Mouse (Mus musculus) cerebellum, postnatal 4 days (tissue): ENCODE results near the gene Entr1.
A peak's percentile ranks its signal among the peaks of the same experiment; 100 is the strongest.
"Not testable (repeated sequence)": the region's sequence is repeated elsewhere in the genome, so short reads cannot be mapped to it uniquely, and the experiment has no call there.

Experiments
- DNase-seq, 2 experiments: peaks; one replicate each; pipeline ENCODE4 v3.0.0; 2022; ENCODE audit warnings: low spot score in 2 of 2, mixed read lengths in 1 of 2

Entr1 gene

DNA sequence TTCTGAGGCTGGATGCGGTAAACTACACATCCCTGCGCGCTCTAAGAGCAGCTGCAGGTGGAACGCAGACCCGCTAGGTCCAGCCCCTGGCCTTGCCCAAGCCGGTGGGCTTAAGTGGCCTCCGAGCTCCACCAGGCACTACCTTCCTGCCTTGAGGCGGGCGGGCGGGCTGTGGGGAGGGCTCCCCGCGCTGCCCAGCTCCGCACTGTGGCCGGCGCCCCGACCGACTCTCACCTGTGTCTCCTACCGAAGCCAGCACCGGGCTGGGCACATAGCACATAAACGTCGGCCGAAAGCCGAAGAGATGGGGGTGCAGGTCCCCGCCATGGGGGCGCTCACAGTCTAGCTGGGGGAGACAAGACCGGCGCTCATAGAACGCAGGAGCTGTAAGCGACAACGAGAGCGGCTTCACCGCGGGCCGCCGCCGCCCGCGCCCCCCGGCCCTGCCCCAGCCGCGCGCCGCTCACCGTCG is 398 bp downstream of the Entr1 start:
- DNase-seq = peak in 1 of 2 experiments; percentile 22

DNA sequence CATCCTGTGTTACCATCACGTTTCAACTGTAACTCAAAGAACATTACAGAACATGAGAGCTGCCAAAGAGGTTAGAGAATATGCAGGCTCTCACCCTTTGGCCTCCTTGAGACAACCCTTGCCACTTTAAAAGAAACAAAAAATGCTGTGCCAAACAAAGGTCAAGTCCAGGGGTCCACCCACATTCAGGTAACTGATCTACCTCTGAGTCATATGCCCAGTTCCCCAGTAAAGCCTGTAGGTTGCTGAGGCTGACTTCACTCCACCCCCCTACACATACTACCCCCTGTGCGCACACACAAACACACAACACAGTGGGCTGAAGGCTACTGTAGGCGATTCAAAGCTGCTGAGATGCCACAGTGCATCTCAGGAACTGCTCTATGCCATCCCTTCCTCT is 1.4 kb downstream of the Entr1 start:
- no peak for DNase-seq

DNA sequence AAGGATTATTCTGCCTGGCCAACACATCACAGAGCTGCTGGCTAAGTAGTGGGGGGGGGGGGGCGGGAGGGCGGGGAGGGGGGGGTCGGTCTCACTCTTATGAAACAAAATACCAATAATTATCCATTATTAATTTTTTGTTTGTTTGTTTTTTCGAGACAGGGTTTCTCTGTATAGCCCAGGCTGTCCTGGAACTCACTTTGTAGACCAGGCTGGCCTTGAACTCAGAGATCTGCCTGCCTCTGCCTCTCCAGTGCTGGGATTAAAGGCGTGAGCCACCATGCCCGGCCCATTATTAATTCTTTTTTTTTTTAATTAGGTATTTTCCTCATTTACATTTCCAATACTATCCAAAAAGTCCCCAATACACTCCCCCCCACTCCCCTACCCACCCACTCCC is 8.2 kb downstream of the Entr1 start:
- not testable (repeated sequence) for DNase-seq

DNA sequence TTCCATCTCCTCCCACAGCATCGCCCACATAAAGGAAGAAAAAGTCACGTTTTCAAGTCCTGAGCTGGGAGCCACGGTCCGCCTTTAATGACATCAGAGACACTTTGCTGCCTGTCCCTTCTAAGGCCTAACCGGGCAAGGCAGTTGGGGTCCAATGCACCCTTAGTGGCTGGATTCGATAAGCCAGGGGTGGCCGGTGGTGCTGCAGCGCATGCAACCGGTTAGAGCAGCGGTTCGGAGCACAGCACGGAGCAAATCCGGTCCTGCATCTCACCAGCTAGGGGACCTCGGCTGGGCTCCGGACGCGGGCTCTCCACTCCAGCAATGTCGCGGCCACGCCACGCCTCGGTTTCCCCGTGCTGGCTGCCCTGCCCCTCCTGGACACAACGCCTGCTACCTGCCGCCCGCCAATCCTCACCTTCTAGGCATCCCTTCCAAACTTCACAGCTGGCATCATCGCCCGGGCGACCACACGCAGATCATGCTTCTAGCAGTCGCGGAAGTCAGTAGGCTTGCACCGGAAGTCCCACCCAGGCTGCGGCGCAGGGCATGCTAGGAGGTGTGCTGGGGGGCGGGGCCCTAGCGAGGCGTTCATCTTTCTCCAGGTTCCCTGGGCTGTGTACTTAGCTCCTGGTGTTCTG is 8.9 kb downstream of the Entr1 start, which contains the start of gene Snapc4:
Snapc4 (minus strand) TSS at position 523 of the 641 bp plus-strand sequence.
- DNase-seq = peak; percentile 66 to 78

DNA sequence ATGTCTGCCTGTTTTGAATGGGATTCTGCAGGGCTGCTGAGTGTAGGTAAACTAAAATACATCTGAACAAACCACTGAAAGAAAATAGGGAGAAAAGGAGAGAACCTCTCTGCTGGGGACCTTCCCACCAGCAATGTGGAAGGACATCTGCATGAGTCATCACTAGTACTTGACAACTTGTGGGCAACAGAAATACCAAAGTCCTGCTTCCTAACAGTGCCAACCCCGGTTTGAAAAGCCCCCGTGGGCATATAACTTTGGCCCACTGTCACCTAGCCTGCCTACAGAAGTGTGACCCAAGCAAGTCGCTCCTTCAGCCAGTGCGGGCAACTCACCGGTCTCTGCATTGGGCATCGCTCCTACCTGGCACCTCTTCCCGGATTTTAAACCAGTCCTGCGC is 16.7 kb downstream of the Entr1 start:
- no peak for DNase-seq

DNA sequence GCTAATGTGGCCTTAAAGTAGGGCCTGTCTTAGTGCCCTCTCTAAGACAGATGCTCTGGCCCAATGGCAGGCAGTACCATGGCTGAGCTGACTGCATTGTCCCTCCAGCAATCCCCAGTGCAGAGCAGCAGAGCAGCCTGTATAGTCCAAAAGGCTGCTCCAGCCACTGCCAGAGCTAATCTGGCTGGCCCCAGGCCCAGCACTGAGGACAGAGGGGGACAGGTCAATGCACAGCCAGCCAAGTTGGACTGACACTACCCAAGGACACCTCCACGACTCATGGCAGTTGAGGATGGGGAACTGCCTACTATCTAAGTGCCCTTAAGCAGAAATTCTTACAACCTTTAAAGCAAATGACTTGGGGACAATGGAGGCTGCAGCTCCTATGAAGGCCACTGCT is 20.5 kb downstream of the Entr1 start:
- DNase-seq = no peak

DNA sequence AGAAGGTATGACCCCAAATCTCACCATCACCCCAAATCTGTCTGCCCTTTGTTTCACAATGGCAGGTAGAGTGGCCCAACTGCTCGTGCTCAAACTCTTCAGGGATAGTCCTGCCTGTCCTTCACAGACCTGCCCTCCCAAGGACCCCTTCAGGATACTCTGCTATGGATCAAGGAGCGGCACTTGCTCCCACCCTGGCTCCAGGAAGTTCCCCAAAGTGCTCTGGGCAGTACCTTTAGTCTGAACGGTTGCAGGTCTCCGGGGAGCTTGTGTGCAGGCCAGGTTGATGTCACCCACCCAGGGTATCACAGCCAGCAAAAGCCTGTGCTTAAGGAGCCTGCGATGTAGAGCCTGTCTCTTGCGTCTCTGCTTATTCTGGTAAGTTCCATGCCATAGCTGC is 21.2 kb downstream of the Entr1 start:
- no peak for DNase-seq

DNA sequence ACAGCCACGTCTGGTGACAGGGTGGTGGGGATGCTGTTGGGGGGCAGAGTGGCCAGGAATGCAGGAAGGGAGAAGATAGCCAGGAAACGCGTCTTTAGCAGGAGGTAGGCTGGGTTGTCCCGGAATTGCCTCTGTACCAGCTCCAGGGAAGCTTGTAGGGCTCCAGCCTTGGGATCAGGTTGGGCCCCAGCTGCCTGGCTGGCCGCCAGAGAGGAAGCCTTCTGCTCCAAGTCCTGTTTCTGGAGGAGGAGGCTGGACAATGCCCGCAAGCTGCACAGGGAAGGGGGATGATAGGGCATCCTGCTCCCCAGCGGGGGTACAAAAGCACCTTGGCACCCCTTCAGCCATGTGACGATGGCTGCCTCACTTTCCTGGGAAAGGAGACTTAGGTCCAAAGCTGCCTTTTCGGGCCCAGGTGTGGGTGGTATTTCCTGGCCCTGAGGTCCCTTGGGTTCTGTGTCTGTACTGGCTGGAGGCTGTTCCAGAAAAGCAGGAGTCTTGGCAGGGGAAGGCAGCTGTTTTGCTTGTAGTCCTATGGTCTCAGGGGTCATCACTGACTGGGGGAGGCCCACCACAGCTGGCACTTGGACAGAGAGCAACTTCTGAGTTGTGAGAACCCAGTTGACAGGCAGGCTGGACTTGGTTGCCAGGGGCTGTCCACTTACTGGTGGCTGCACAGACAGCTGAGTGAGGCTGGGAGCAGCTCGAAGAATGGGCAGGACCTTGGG is 24.2 kb downstream of the Entr1 start:
- peak in 1 of 2 experiments; percentile 61 for DNase-seq

DNA sequence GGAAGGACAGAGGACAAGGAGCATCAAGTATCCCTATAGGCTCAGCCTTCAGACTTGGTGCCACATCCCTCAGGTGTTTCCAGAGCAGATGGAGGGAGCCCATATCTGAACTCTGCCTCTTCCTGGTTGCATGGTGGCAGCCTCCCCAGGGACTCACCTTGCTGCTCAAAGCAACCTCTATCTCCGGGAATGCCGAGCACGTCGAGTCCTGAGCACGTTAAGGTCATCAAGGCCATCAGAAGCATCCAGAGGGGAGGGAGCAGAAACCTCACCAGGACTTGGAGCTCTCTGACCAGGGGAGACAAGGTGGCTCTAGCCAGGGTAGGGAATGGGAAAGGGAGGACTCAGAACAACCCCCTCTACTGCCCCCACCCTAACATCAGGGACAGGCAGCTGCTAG is 25.6 kb downstream of the Entr1 start:
- DNase-seq = no peak

DNA sequence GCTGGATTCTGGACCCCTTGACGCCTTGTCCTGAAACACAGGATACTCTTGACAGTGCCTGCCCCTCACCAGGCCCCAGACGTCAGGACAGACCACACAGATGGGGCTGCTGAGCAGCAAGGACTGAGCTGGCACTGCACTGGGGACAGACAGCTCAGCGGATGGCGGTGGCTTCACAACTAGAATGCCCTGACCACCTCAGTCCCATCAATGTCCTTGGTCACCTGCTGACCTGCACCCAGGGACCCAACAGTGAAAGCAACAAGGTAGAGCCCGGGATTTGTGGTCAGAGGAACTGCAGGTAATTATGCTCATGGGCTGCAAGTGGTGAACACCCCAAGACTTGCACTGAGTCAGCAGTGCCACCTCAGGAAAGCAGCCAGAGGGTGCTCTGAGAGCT is 26.1 kb downstream of the Entr1 start:
- DNase-seq = no peak

DNA sequence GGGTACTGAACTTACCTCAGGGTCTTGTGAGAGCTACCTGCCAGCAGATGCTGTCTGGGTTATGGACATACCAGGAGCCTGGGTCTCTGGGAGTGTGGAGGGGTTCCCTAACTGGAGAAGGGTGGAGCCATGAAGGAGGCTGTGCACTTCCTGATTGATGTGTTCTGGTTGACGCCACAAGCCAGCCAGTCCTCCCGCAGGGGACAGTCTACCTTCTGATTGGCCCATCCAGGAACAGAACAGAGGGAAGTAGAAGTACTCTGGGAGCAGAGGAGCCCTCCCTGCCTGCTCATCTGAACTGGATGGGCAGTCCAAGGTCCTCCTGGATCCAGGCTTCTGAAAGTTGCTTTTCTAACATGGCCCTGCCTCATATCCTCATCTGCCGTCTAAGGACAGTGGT is 28.3 kb downstream of the Entr1 start, which contains the start of gene Card9:
Card9 (minus strand) TSS at position 147 of the 400 bp plus-strand sequence.
- no peak for DNase-seq

DNA sequence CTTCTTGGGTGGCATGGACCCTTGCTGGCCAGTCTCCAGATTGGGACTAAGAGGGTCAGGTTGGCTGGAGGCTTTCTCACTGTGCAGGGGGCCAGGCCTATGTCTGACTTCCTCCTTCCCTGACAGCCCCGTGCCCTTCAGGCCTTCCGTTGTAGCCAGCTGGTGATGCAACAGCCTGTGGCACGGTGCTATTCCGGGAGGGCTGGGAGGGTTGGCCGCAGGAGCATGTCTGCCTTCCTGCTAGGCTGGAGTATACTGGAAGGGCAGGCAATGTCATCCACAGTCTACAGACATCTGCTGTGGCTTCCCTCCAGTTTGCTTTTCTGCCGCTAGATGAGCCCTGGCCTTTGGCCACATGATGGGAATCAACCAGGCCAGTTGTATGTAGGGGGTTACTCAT is 29.1 kb downstream of the Entr1 start:
- DNase-seq = peak in 1 of 2 experiments; percentile 38

DNA sequence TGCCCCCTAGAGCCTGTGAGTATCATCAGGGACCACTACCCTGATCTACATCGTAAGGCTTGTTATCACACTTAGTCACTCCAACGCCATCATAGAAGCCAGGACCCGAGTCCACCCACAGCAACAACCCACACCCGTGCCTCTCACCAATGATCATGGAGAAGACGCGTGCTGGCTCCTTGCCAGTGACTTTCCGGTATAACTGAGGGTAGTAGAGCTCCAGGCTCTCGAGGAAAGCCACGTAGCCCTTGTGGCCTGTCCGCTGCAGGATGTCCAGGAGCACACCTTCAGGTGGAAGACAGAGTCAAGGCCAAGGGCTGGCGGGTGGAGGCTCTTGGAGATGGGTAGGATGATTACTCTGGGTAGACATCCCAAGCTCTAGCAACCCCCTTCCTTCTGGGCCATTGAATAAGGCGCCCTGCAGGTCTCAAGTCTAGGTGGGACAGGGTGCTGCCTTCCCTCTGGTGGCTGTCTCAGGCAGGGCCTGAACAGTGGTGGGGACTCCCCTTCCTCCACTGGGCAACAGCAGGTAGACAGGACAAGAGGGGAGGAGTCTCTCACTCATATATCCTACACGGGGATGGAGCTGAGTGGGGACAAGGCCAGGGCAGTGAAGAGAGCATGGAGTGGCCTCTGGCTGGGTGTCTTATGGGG is 30.3 kb downstream of the Entr1 start:
- DNase-seq = no peak

DNA sequence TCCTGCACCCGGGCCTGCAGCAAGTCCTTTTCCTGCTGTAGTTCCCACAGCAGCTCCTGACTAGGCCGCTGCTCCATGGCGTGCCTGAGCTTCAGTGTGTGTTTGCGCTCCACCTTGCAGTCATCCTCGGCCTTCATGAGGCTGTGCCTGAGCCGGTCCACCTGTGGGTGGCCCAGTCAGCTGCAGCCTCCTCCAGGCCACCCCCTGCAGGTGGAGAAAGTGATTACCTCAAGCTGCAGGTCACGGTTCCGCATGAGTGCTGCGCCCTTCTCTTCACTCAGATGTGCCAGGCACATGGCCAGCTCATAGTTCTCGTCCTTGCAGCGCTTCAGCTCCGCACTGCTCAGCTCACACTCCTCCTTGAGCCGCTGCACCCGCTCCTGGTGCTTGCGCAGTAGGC is 31.6 kb downstream of the Entr1 start:
- DNase-seq = no peak

DNA sequence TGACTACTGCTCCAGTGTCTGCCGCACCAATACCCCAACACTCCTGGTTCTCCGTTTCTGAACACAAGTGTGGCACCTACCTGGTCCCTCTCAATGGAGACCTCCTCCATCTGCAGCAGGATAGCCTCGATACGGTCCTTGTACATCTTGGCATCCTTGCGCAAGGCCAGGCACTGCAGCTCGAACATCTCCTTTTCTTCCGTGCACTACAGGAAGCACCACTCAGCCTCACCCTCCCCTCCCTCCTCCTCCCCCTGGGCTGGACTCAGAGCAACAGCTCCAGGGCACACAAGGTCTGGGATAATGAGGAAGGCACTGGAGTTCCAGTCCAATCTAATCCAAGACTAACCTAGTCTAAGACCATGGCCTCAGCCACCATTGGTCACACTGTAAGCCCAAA is 32.4 kb downstream of the Entr1 start:
- no peak for DNase-seq

DNA sequence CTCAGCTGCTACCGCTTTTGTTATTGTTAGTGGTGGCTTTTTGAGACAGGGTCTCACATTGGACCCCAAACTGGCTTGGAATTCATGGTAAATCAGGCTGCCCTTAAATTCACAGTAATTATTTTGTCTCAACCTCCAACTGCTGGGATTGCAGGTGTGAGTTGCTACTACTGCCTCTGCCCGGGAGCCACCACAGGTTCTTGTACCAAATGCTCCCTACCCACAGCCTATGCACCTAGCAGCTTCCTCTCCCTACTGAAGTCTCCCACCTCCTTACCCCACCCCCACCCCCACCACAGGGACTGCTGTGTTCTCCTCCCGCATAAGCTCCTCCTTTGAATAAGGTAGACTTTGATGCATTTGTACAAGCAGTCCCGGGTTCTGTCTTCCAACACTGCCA is 32.9 kb downstream of the Entr1 start:
- DNase-seq = no peak

DNA sequence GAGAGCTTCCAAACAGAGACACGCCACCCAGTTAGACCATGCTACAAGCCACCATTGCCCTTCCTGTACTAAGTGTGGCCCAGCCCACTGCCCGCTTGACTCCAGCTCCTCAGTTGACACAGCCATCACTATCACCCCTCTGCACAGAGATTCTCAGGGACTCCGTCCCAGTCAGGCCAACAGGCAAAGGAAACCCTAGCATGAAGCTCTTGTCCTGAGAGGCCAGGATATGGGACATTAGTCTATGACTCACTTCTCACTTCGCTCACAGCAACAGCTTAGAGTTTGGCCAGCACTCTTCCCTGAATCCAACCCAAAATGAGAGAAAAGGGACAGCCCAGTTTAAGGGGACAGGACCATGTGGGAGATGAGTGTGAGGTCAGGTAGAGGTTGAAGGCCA is 34.7 kb downstream of the Entr1 start:
- DNase-seq = no peak

DNA sequence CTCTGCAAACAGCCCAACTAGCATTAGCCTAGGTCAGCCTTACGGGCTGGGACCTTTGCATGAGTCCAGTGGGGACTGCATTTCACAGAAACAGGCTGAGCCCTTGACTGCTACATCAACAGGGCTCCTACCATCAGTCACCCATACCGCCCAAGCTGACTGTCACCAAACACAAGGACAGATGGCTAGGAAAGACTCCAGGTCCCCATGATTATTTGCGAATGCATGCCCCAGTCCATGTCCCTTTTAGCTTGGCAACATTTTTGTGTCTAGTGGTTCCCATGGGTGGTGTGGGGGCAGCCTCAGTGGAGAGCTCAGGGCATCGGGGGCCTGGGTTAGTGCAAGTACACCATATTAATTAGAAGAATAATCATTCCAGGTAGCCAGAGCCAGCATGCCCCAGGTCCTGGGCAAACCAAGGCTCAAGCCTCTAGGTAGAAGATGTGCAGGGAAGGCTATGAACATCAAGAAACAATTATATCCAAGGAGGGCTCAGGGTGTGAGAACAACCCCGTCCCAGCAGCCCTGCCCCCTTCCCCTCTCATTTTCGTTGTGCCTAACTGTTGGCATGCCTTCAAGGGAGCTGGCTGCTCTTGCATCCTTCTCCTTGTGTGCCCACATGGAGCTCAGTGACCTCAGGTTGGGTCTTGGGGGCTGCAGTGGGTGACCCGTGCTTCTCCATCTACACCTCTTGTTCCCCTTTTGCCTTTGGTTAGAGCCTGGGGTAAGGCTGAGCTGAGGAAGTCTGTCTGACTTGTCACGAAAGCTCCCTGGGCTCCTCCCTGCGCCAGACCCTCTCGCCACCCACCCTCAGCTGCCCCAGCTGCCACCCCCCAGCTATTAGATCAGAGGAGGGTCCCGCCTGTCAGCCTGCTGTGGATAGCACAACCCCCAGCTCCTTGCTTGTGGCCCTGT is 35.8 kb downstream of the Entr1 start:
- no peak for DNase-seq

DNA sequence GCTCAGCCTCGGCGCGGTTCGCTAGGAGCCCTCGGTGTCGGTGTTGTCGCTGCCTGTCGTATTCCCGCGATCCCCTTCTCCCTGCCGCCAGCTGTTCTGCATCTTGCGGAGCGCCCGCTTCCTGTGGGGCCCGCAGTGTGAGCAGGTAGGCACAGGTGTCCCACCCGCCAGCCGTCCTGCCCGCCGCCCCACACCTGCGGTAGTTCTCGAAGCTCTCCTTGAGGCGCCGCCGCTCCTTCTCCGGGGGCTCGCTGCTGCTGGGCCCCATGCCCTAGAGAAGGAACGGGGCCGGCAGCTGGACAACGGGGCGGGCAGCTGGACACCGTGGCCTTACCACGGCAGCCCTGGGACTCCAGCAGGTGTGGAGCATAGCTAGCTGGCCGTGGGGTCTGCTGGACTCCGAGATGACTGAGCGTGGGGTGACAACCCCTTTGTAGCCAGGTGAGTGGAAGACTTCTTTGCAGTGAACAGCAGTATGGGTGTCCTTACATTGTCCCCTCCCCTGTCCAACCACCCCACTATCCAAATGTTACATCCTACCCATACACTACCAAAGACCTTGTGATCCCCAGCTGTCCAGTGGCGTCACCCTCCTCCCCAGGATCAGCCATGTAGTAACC is 36.7 kb downstream of the Entr1 start:
- peak in 1 of 2 experiments; percentile 49 for DNase-seq

DNA sequence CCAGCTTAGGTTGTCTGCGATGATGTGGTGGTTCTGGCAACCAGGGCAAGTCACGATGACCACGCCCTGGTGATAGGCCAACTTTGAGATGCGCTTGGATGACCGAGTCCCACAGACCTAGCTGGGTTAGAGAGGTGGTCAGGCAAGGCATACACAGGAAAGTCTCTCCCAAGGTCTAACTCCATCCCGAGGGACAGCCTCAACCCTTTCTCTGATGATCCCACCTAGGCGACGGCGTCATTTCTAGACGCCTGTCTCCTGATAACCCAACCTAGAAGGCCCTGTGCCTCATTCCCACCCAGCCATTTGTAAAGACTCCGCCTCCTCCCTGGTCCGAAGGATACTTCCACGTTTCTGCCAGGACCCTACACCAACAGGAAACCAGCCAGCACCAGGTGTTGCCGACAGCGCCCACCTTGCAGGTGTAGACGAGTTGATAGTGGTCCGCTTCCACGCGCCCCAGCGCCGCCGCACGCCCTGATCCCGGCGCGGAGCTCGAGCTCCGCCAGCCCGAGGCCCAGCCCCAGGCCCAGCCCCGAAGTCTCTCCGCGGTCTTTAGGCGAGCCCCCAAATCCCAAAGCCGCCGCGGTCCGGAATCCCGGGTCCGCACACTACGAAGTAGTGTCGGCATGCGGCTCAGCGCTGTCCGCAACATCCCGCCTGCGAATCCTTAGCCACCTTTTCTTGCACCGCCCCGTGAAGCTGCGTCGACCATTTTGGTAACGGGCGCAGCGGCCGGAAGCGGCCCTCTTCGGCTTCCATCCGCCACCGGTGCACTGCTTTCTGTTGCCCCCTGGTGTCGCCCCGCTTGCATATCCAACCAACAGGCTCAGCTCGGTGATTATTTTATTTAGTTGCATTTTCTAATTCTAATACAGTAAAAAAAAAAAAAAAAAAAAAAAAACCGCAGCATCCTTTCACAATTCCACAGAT is 37.5 kb downstream of the Entr1 start, which contains the start of gene Dnlz:
Dnlz (minus strand) TSS at position 753 of the 933 bp plus-strand sequence.
- peak; percentile 93 to 96 for DNase-seq
